Mouse (Mus musculus) heart, adult 8-10 months (tissue): ENCODE measurements at regions not wholly inside any gene's neighbourhood (a gene's known extent, or its start where the extent isn't known, plus 50 kb on each side); places are given as distances from the start of the nearest gene placed in this dataset.
A peak's percentile ranks its signal among the peaks of the same experiment; 100 is the strongest.

ENCODE experiments used
- DNase-seq: peaks from one replicate; pipeline ENCODE4 v3.0.0; 2022; ENCODE audit warnings: low spot score

- DNase-seq = no peak
Measured at GRCm38 (mm10) chr10:97054472-97054871, 424.9 kb upstream of the Dcn start.

DNA sequence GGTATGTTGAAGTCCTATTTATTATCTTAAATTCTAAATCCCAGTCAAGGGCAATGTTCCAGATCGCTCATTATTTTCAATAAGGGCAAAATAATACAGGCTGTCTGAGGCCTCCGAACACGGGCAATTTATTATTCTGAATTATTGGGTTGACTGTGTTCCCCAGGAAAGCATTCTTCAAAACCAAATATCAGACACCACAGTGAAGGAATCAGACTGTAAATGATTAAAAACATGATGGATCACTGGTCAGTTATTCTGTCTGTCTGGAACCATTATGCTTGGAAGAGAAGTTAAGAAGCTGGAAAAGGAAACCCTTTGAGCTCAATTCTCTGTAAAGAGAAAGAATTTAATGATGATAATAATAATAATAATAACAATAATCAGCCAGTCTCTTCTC, 417.4 kb upstream of the Dcn start:
- no peak for DNase-seq

DNA sequence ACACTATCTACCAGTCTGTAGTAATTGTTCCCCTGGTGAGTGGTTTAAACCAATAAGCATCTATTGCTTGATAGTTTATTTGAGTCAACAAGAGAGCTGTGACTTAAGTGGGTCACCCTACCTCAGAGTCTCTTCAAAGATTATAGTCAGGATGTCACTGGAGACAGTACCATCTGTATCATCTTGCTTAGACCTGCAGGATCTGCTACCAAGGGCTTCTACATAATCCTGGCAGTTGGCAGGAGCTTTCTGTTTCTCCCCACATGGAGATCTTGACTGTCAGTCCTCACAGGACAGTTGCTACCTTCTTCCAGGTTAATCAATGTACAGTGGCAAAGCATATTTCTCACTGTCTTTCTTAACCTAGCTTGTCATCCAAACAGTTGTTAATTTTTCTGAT, 414.9 kb upstream of the Dcn start:
- no peak for DNase-seq

DNA sequence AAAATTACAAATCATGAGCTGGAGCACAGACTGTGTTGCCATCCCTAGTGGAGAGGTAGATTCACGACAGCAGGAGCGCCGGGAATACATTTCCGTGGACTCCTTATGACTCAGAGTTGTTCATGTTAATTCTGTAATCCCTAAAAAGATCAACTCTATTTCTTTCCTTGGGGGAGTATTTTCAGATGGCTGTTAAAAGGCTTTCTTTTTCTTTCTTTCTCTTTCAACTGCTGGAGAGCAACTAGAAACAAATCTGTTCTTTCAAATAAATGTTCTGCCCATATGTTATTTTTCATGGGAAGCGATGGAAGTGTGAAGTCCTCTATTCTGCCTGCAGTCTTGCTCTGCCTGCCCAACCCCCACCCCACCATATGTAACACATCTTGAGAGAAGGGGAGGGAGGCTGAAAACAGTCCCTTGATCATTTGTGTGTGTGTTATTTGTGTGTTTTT, 401.4 kb upstream of the Dcn start:
- DNase-seq = no peak

DNA sequence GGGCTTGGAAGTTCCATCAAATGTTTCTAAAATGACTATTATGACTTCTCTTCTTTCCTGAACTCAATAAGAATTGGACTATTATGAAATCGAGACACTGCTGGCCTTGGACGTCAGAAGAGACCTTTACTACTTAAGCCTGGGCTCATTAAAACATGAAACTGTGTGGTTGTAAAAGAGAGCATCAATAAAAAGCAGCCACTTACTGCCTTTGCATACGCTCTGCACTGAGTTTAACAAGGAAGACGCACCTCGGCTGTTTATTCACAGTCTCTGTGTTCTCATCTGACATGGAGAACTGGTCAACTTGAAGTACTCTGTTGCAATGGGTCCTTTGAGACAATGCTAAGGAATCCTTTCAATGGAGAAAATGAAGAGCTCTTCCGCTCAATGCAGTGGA, 399.8 kb upstream of the Dcn start:
- DNase-seq = no peak

DNA sequence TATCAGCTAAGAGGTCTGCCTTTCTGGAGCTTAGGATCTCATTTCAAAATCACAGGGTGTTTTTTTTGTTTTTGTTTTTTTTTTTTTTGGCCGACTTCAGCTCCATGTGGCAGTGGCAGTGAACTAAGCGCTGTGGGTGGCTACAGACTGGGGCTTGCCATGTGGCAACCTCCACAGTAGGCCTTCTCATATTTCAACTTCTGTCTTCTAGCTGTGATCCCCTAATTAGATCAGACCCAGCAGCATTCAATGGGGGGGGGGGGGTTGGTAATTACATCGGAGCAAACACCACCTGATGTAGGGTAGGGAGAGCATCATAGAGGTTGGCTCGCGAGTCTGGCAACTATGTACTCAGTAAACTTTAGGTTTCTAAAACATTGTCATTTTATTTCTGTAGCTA, 392.1 kb upstream of the Dcn start:
- DNase-seq = no peak

- DNase-seq = no peak
Measured at GRCm38 (mm10) chr10:97090254-97090653, 389.2 kb upstream of the Dcn start.

- no peak for DNase-seq
Measured at GRCm38 (mm10) chr10:97093886-97094285, 385.5 kb upstream of the Dcn start.

DNA sequence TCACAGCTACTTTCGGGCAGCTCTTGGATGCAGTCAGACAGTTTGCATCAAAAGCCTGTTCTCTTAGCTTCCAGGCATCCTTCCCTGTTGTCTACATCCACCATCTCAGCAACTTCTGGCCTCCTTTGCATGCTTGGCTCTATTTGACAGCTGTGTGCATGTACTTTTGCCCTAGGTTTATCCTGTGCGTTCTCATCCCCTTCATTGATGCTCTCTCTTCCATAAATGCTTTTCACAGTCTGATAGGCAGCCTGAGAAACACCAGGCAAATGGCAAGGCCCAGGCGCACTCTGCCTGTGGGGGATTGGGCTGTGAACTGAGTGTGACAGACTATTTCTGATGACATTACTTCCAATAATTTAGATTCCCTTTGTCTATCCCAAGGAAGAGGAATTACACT, 364.9 kb upstream of the Dcn start:
- DNase-seq = no peak

GRCm38 (mm10) chr10:97122693-97123092, 356.7 kb upstream of the Dcn start:
- no peak for DNase-seq

DNA sequence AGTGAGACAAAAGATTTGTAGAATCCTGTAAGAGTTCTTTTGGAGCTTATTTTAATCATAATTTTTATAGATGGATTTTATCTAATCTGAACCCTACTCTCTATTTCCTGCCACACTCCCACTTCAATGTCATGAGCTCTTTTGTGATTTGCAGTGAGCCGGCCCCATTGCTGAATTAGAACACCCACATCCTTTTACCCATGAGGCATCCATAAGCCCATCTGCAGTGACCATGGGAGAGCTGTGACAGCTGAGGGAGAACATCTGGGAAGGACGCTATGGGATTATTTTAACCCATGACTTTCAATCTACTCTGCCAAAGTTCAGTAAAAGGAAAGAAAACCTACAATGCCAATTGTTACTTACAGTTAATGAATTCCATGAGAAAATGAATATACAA, 337.8 kb upstream of the Dcn start:
- no peak for DNase-seq

DNA sequence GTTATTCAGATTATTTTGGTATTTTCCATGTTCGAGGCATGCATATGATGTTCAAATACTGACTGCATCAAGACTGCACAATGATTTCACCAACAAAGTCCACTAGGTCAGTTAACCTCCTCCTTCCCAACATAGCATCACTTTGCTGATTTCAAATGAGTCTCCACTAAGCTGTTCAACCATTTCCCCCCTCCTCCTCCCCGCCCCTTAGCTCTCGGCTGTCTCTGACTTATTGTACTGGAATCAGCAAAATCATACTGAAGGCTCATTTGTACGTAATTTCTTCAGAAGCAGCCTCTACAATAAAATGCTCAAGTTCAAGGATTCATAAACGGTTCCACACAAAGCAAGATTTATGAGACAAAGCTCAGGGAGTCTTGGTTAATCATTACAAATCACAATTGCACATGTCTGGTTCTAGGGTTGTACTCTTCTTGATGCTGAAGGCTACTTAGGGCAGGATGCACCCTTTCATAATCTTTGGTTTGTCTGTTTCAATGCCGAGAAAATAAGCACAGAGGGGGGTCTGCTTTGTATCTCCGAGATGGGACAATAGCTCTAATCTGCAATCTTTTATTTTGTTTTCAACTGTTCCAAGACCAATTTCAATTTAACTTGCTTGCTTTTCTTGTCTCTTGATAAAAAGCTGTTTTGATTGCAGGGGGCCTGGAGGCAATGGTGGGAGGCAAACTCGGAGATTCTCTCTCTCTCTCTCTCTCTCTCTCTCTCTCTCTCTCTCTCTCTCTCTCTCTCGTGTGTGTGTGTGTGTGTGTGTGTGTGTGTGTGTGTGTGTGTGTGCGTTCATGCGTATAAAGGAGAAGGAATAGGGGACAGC, 320.6 kb upstream of the Dcn start:
- DNase-seq = no peak

DNA sequence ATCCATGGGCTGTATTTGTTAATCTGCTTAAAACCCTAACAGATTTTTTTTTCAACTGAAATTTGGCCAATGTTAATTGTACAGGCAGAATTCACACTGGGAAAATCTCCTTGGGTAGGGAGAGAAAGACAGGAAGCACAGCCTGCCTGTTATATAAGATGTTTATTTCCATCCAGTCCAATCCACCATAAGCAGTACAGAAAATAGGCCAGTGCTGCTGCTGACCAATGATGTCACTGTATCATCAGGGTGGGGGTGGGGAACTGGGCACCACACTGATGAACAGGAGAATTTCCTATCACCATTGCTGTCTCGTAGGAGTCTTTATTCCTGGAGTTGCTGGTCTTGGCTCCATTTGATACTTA, 320.0 kb upstream of the Dcn start:
- DNase-seq = no peak

DNA sequence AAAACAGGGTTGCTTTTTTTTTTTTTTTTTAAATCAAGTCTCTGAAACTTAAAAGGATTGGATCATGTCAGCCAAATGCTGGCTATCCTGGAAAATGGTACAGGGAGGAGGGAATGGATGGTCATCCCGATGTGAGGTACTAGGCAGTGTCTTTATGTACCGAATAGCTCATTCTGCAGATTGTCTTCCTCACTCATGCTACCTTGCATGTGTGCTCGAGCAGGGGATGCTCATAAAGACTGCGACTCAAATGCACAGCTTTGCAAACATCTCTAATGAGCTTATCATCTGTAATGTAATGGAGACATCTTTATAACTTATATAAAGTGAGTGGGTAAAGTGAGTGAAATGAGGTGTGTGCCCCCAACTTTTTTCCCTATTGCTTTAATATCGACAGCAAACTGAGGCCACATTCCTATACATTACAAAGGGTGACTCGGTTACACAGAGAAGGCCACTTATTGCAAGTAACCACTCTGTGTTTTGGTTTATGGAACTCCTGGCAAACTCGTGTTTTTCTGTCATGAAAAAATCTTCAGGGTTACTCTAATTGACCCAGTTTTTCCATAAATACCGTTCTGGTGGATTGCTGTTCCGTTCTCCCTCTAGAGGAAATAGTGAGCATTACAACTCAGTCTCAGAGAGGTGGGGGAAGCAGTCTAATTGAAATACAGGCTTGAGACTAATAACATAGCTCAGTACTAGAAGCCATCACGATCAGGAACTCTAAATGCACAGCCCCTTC, 319.4 kb upstream of the Dcn start:
- peak; percentile 63 for DNase-seq

DNA sequence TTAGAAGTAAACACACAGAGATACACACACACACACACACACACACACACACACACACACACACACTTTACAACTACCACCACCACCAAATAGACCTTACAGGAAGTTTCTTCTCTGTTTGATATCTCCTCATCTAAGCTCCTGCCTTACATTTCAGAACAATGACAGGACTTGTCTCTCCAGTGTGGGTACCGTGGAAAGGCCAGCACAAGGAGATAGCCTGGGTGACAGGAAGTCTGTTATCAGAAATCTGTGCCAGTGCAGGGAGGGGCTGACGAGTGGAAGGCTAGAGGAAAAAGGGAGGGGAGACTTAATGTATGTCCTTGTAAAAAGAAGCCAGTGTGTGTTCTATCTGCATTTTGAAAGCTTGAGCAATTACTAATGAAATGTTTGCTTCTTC, 318.5 kb upstream of the Dcn start:
- no peak for DNase-seq

DNA sequence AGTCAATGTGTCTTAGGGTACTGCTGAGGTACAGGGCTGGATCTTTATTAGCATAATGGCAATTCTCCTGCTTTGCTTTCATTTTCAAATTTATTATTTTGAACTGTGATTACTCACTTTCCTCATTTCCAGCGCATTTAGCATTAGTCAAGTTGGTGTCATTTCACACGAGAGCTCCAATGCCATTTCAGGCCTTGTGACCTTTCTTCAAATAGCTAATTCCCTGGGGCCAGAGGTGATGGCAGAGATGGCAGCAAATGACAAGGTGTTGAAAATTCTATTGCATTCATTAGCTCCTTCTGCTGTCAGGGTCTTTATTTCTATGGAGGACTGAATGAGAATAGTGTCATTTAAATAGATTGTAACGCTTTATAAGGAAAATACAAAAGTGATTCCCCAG, 300.9 kb upstream of the Dcn start:
- DNase-seq = no peak

- DNase-seq = no peak
Measured at GRCm38 (mm10) chr10:97189696-97190095, 289.7 kb upstream of the Dcn start.

- no peak for DNase-seq
Measured at GRCm38 (mm10) chr10:97211238-97211695, 268.1 kb upstream of the Dcn start.

- DNase-seq = no peak
Measured at GRCm38 (mm10) chr10:97211785-97212398, 267.5 kb upstream of the Dcn start.

DNA sequence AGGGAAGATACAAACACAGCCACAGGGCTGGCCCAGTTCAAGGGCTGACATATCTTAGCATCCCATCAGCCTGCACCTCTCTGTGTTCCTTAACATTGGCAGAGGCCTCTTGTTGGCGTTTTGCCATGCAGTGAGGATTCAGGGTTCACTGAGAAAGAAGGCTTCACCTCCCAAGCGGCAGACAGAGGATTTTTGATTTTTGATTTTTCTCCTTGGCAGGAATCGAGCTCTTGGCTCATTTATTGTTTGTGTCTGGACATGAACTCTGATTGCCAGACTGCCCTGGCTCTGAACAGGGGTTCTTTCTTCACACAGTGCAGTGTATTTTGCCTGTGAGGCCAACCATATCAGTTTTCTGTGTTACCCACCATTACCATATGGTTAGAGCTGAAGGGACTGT, 259.9 kb upstream of the Dcn start:
- DNase-seq = no peak

DNA sequence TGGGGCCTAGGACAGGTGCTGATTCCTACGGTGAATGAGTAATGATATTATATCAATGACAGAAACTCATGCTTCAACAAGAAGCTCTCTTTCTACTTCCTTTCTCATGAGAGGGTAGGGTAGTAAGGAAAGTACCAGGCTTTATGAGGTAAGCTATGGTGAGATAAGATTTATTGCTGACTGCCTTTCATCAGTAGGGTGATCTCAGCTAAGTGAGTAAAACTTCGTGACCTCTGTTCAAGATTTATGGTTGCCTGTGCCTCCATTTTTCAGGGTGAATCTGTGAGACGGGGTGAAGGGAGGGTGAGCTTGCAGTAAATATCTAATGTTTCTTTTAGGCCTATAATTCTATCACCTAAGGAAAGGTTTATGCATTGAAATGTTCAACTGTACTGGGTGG, 259.0 kb upstream of the Dcn start:
- DNase-seq = no peak

GRCm38 (mm10) chr10:97235631-97236030, 243.8 kb upstream of the Dcn start:
- no peak for DNase-seq

DNA sequence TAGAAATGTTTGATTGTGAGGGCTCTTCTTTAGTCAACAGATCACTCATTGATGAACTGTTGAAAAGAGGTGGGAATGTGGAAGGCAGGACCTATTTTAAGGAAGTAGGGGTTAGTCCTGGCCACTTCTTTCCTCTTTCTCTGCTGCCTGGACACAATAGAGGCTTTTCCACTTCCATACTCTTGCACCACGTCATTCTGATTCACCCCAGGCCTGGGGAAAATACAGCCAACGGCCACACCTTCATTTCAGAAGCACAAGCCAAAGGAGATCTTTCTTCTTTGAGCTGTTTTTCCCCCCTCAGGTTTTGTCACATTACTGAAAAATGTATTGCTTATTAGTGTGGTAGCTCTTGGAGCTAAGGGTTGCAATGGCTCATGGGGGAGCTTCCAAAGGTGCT, 237.9 kb upstream of the Dcn start:
- no peak for DNase-seq
